Mouse (Mus musculus) heart, adult 18-20 months (tissue): ENCODE results near the gene Gm17268. TPM values are rescaled to one million over a fixed set of nuclear protein-coding genes. Genes with fewer than 3 reads are reported as not detected.

Experiments
- DNase-seq, 2 experiments: peaks; one replicate each; pipeline ENCODE4 v3.0.0; 2021 to 2022; ENCODE audit warnings: mixed read lengths in 1 of 2
- long read RNA-seq, 2 experiments: library from polyadenylated mRNA; stranded (forward); transcript quantifications; one replicate each; pipeline ENCODE4 v2.0.0; 2021
- total RNA-seq, 2 experiments: library from RNA; stranded (reverse); gene quantifications; 2 replicates each; pipeline ENCODE4 v1.2.3; 2021

The Gm17268 gene
- total RNA-seq, result not detected
- long read RNA-seq, experiment 1, result 0 reads
- long read RNA-seq, experiment 2, result 0 reads

DNA sequence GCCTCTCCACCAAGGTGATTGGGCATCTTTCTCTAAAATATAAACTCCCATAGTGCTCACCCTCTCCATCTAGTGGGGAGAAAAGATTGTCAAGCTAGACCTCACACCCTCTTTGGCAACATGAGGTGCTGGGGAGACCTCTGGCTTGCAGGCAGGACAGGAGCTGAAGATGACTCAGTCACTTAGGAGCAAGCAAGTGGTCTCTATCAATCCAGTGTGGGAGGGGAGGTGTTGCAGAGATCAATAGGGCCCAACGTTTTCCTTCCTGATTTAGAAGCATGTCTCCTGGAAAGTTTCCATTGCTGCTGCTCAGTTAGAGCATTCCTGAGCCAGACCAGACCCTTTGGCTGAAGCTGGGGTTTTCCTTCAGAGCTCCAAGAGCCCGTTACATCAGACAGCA lies at the start of gene Gm17268:
Gene Gm17268 (minus strand): TSS at position 28 of the 400 bp plus-strand sequence.
- DNase-seq, result peak in 1 of 2 experiments; percentile 35

- DNase-seq, result no peak
Observed at GRCm38 (mm10) chr11:82084360-82084759, 46.0 kb upstream of the Gm17268 start.

GRCm38 (mm10) chr11:82080865-82081264 lies 42.5 kb upstream of the Gm17268 start:
- peak in 1 of 2 experiments; percentile 59 for DNase-seq

DNA sequence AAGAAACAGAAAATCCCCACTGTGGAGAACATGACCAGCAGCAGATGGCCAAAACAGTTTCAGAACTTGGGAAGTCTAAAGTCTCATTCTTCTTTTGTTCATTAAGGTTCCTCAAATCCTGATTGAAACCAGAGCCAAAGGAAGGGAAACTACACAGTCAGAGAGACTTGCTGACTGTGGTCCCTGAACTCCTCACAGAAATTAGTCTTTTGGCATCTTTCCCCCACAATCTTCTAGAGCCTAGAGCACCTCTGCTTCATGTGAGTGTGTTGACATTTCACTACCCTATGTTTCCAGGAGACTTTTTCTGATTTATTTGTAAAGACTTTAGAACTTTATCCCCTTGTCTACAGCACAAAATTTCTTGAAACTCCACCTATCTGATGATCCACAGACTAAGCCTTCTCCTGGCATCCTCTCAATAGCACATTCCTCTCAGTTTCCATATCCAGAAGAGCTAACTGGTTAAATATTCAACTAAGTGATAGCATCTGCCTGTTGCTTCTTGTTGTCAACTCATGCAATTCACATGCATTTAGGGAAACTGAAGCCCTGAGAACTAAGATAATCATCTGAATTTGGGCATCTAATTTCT lies 39.9 kb upstream of the Gm17268 start:
- DNase-seq, result no peak

- no peak for DNase-seq
Observed at GRCm38 (mm10) chr11:82077031-82077430, 38.7 kb upstream of the Gm17268 start.

GRCm38 (mm10) chr11:82073686-82074085 lies 35.3 kb upstream of the Gm17268 start:
- DNase-seq, result no peak

DNA sequence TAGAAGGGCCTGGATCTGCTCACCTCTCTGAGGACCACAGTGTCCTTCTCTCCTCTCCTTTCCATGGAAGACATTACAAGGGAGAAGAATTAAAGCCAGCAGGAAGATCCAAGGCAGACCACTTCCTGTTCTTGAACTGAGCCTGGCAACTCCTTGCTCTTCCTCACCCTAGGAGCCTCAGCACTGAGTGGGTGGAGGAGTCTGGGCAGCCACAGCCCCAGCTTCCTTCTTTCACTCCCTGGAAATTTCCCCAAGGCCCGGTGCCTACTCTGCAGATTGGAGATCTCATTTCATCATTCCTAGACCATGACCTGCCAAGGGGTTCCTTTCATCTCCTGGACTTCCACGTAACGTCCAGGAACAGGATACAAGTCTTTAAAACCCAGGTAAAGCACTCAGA lies 34.6 kb upstream of the Gm17268 start:
- DNase-seq, result peak in 1 of 2 experiments; percentile 33

GRCm38 (mm10) chr11:82072374-82072773 lies 34.0 kb upstream of the Gm17268 start:
- peak in 1 of 2 experiments; percentile 19 for DNase-seq

GRCm38 (mm10) chr11:82071076-82071475 lies 32.7 kb upstream of the Gm17268 start:
- DNase-seq, result peak in 1 of 2 experiments; percentile 33

GRCm38 (mm10) chr11:82066953-82067571 lies 28.7 kb upstream of the Gm17268 start:
- no peak for DNase-seq

DNA sequence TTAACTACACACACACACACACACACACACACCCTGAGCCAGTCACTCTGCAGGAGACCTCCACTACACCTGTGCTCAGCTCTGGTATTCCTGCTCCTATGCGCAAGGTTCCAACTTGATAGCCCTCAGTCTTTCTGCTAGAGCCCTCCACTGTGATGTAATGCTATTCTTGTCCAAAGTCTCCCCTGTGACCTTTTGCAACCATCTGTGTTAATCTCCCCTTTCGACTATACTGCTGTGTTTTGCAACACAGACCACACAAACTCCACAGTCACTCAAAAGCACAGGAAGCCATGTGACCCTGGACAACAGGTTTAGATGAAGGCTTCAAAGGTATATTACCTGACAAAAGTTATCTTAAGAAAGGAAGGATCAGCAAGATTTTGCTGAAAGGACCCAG lies 25.1 kb upstream of the Gm17268 start:
- no peak for DNase-seq

GRCm38 (mm10) chr11:82062226-82062625 lies 23.9 kb upstream of the Gm17268 start:
- DNase-seq, result peak in 1 of 2 experiments; percentile 65

DNA sequence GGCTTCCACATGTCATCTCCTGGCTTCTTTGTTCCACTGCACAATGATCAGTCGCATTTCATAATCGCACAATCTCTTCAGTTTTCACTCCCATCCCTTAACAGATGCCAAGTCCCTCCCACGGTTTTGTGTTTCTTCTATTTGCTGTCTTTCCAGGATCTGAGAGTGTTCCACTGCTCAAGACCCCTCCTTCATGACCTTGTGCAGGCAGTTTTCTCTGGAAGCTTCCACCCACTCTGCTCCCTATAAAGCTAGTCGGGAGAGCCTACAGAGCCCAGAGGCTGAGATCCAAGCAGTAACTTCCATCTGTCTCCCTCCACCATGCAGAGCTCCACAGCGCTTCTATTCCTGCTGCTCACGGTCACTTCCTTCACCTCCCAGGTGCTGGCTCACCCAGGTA lies 19.3 kb upstream of the Gm17268 start, which contains the start of gene Ccl11:
Gene Ccl11 (plus strand): TSS at position 178 of the 400 bp plus-strand sequence.
- DNase-seq, result no peak

GRCm38 (mm10) chr11:82053849-82054248 lies 15.5 kb upstream of the Gm17268 start:
- no peak for DNase-seq

- peak; percentile 72 to 74 for DNase-seq
Observed at GRCm38 (mm10) chr11:82047746-82048415, 9.5 kb upstream of the Gm17268 start.

GRCm38 (mm10) chr11:82045471-82045870 lies 7.1 kb upstream of the Gm17268 start, which contains the start of gene Ccl7:
TSS of gene Ccl7 (plus strand) at chr11:82045712.
- peak; percentile 46 to 73 for DNase-seq

- peak in 1 of 2 experiments; percentile 46 for DNase-seq
Observed at GRCm38 (mm10) chr11:82041671-82042080, 3.3 kb upstream of the Gm17268 start.

- peak in 1 of 2 experiments; percentile 54 for DNase-seq
Observed at GRCm38 (mm10) chr11:82039132-82039660, 834 bp upstream of the Gm17268 start.

DNA sequence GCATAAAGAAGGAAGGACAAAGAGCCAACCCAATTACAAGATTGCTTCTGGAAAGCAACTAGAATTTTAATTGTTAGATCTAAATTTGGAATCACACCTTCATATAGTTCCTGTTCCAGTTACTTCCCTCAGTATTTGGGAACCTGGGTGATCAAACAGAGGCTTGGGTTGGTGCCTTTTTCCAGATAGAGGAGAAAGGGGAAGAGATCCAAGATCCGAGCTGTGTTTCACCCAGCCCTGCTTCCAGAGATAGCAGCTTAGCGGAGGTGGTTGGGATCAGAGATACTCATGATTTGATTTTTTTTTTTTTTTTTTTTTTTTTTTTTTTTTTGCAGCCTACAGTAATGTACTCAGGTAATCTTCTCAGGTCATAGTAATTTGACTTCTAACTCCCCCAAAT lies 2.5 kb downstream of the Gm17268 start:
- DNase-seq, result no peak

GRCm38 (mm10) chr11:82035356-82035755 lies 3.0 kb downstream of the Gm17268 start, which contains the start of gene Ccl2:
TSS of gene Ccl2 (plus strand) at chr11:82035571.
- DNase-seq, result peak; percentile 81 to 91

GRCm38 (mm10) chr11:82034446-82034845 lies 3.9 kb downstream of the Gm17268 start:
- DNase-seq, result no peak

GRCm38 (mm10) chr11:82032678-82033344 lies 5.6 kb downstream of the Gm17268 start:
- peak; percentile 87 to 93 for DNase-seq
